Mouse (Mus musculus) limb, embryonic 12.5 days (tissue): ENCODE measurements around the gene Clic5. TPM values are rescaled to one million over a fixed set of nuclear protein-coding genes. Genes with fewer than 3 reads are reported as not detected.

Experiments used
- ATAC-seq: fragments of 200-750 bp; cut with Nextera tagmentation; 2 replicates; pipeline ENCODE4 v1.8.0; 2017; ENCODE audit warnings: low read depth, moderate TSS enrichment; ENCODE audit not compliant: insufficient number of reproducible peaks, insufficient read depth, low FRiP score, low TSS enrichment
- H3K27ac ChIP-seq: fragments of 300-500 bp; sonication (generic); 2 replicates; pipeline ENCODE4 v1.5.1; 2016; ENCODE audit warnings: mild to moderate bottlenecking, moderate library complexity
- H3K27me3 ChIP-seq: fragments of 300-500 bp; sonication (generic); 2 replicates; pipeline ENCODE4 v1.6.1; 2016; ENCODE audit warnings: mild to moderate bottlenecking, moderate library complexity
- H3K36me3 ChIP-seq: fragments of 300-500 bp; sonication (generic); 2 replicates; pipeline ENCODE4 v1.6.1; 2016; ENCODE audit warnings: mild to moderate bottlenecking, moderate library complexity
- H3K4me1 ChIP-seq: fragments of 300-500 bp; sonication (generic); replicated peaks from 2 replicates; pipeline ENCODE4 v1.6.1; 2016
- H3K4me2 ChIP-seq: fragments of 300-500 bp; sonication (generic); 2 replicates; pipeline ENCODE4 v1.6.1; 2016; ENCODE audit warnings: mild to moderate bottlenecking, moderate library complexity
- H3K4me3 ChIP-seq: fragments of 300-500 bp; sonication (generic); replicated peaks from 2 replicates; pipeline ENCODE4 v1.5.1; 2016; ENCODE audit warnings: mild to moderate bottlenecking
- H3K9ac ChIP-seq: fragments of 300-500 bp; sonication (generic); replicated peaks from 2 replicates; pipeline ENCODE4 v1.6.1; 2016; ENCODE audit warnings: mild to moderate bottlenecking, moderate library complexity
- H3K9me3 ChIP-seq: fragments of 300-500 bp; sonication (generic); 2 replicates; pipeline ENCODE4 v1.6.1; 2016; ENCODE audit warnings: mild to moderate bottlenecking, moderate library complexity
- WGBS: fragments of 180-500 bp; shearing (Covaris S2); methylation state at CpG from one replicate; pipeline ENCODE4 v1.1.7; 2016; 5-methylcytosine and 5-hydroxymethylcytosine counted together
- polyA plus RNA-seq: library from polyadenylated mRNA; unstranded; fragments of >200 nt; fragmentation: Nextera tagmentation; extraction: Ambion mirVana; gene quantifications from 2 replicates; pipeline ENCODE4 v1.2.1, GENCODE M21; 2016

The Clic5 gene
- polyA plus RNA-seq, 1 experiment from 2014 or later: 0.29 TPM

GRCm38 (mm10) chr17:44327279-44328146 is 139.1 kb downstream of the Clic5 start:
- Histone ChIP-seq H3K36me3 (no peaks in the 10 kb centered on the region), H3K27ac (peak overlapping the region; percentile 67; the same call in 1 of the 2 replicates), H3K27me3 (peaks cover 3% of the 10 kb centered on the region; the same call in 1 of the 2 replicates), H3K4me1 (peaks cover 14% of the 10 kb centered on the region; the same call in 1 of the 2 replicates), H3K4me2 (peak overlapping the region; percentile 47), H3K4me3 (no peak overlapping the region), H3K9me3 (no peaks in the 10 kb centered on the region), H3K9ac (no peak overlapping the region)
- no peak for ATAC-seq
- WGBS: 30% methylated on average over 10 of the region's 10 CpGs

GRCm38 (mm10) chr17:44328147-44328482 is 139.7 kb downstream of the Clic5 start:
- no peak overlapping the region for H3K4me3 ChIP-seq
- ATAC-seq: no peak
- H3K4me1 ChIP-seq: peaks cover 14% of the 10 kb centered on the region; the same call in 1 of the 2 replicates
- 40% methylated on average over 5 of the region's 5 CpGs for WGBS
- no peaks in the 10 kb centered on the region for H3K9me3 ChIP-seq
- peaks cover 3% of the 10 kb centered on the region; the same call in 1 of the 2 replicates for H3K27me3 ChIP-seq
- peak overlapping the region; percentile 47 for H3K4me2 ChIP-seq
- H3K36me3 ChIP-seq: no peaks in the 10 kb centered on the region
- no peak overlapping the region for H3K9ac ChIP-seq
- 0 out of 2 replicates have a peak overlapping the region, but pooled peaks have one; percentile 67 for H3K27ac ChIP-seq

Other genes starting within 250 kb of the Clic5 start
- gene Enpp5, start 109.8 kb upstream of the Clic5 start, polyA plus RNA-seq: 13.6 and 14.3 TPM in 2 replicates
- 3.6 and 4.0 TPM in 2 replicates for gene Enpp4, start 82.8 kb upstream of the Clic5 start, polyA plus RNA-seq